Mouse (Mus musculus) lung, embryonic 14.5 days (tissue): ENCODE measurements around the gene Nlgn2. TPM values are rescaled to one million over a fixed set of nuclear protein-coding genes. Genes with fewer than 3 reads are reported as not detected.
A peak's percentile ranks its signal among the peaks of the same experiment; 100 is the strongest.

Experiments
- ATAC-seq: fragments of 200-750 bp; cut with Nextera tagmentation; 2 replicates; pipeline ENCODE4 v1.8.0; 2017; ENCODE audit warnings: mild to moderate bottlenecking, moderate TSS enrichment, moderate library complexity; ENCODE audit not compliant: insufficient read depth
- DNase-seq: peaks from one replicate; pipeline ENCODE4 v3.0.0-alpha.2; 2015
- H3K27ac ChIP-seq: fragments of 300-500 bp; sonication (generic); 2 replicates; pipeline ENCODE4 v1.5.1; 2014; ENCODE audit warnings: low read depth, mild to moderate bottlenecking, moderate library complexity
- H3K27me3 ChIP-seq: fragments of 300-500 bp; sonication (generic); 2 replicates; pipeline ENCODE4 v1.6.1; 2014; ENCODE audit warnings: low read length, control low read depth; ENCODE audit not compliant: insufficient read depth
- H3K36me3 ChIP-seq: fragments of 300-500 bp; sonication (generic); 2 replicates; pipeline ENCODE4 v1.6.1; 2014; ENCODE audit warnings: control low read depth; ENCODE audit not compliant: insufficient read depth
- H3K4me1 ChIP-seq: fragments of 300-500 bp; sonication (generic); 2 replicates; pipeline ENCODE4 v1.6.1; 2014; ENCODE audit warnings: antibody characterized with exemption, control low read depth; ENCODE audit not compliant: insufficient read depth
- H3K4me2 ChIP-seq: fragments of 300-500 bp; sonication (generic); 2 replicates; pipeline ENCODE4 v1.6.1; 2014; ENCODE audit warnings: mild to moderate bottlenecking
- H3K4me3 ChIP-seq: fragments of 300-500 bp; sonication (generic); 2 replicates; pipeline ENCODE4 v1.5.1; 2014; ENCODE audit warnings: low read depth, low read length
- H3K9ac ChIP-seq: fragments of 300-500 bp; sonication (generic); 2 replicates; pipeline ENCODE4 v1.6.1; 2014
- H3K9me3 ChIP-seq: fragments of 300-500 bp; sonication (generic); 2 replicates; pipeline ENCODE4 v1.6.1; 2016; ENCODE audit warnings: low read depth, low read length, control low read depth
- CTCF ChIP-seq: IDR thresholded peaks from 2 replicates; pipeline ENCODE4 v1.5.1; 2016; ENCODE audit warnings: antibody characterized with exemption, low read depth
- WGBS: fragments of 180-500 bp; shearing (Covaris S2); extraction: QIAGEN DNeasy Blood & Tissue Kit; methylation state at CpG from one replicate; pipeline ENCODE4 v1.1.7; 2014; 5-methylcytosine and 5-hydroxymethylcytosine counted together
- polyA plus RNA-seq: library from polyadenylated mRNA; unstranded; fragments of >200 nt; fragmentation: Nextera tagmentation; extraction: Ambion mirVana; gene quantifications from 2 replicates; pipeline ENCODE4 v1.2.1, GENCODE M21; 2014

Gene Nlgn2
- polyA plus RNA-seq, 1 experiment from 2014 or later, result 7.8 TPM

GRCm38 (mm10) chr11:69881787-69882670 lies 44.4 kb upstream of the Nlgn2 start:
- Histone ChIP-seq H3K36me3 (no peaks in the 10 kb centered on the region), H3K27ac (peak overlapping the region; percentile 92), H3K9me3 (no peaks in the 10 kb centered on the region), H3K27me3 (no peaks in the 10 kb centered on the region), H3K4me2 (peak overlapping the region; percentile 84), H3K4me3 (peak overlapping the region; percentile 51), H3K9ac (peak overlapping the region; percentile 41), H3K4me1 (peaks cover 19% of the 10 kb centered on the region)
- 54% methylated on average over 21 of the region's 21 CpGs for WGBS
- DNase-seq (peak; percentile 46), ATAC-seq (peak; percentile 3; the same call in 1 of the 2 replicates)
- no peak for TF ChIP-seq CTCF

- Histone ChIP-seq H3K9me3 (no peaks in the 10 kb centered on the region), H3K27me3 (no peaks in the 10 kb centered on the region), H3K4me2 (peak within 1 kb of the TSS; percentile 84), H3K9ac (peak within 1 kb of the TSS; percentile 41), H3K4me3 (peak within 1 kb of the TSS; percentile 51), H3K36me3 (no peaks in the 10 kb centered on the region), H3K27ac (peak within 1 kb of the TSS; percentile 92), H3K4me1 (peaks cover 25% of the 10 kb centered on the region)
- peak; percentile 37 for TF ChIP-seq CTCF
- WGBS, result under 1% methylated on average over 46 of the region's 46 CpGs
- ATAC-seq, result peak; percentile 90
- DNase-seq, result peak; percentile 93
These were observed 43.4 kb upstream of the Nlgn2 start, which contains the start of gene Kctd11 for GRCm38 (mm10) chr11:69880853-69881603. Gene Kctd11, minus strand, starts transcription at chr11:69881406.

GRCm38 (mm10) chr11:69880506-69880852 lies 42.9 kb upstream of the Nlgn2 start:
- TF ChIP-seq CTCF, result peak; percentile 84
- Histone ChIP-seq H3K4me2 (peak overlapping the region; percentile 84), H3K27me3 (no peaks in the 10 kb centered on the region), H3K9ac (peak overlapping the region; percentile 41), H3K4me1 (peaks cover 25% of the 10 kb centered on the region), H3K27ac (peak overlapping the region; percentile 92), H3K9me3 (no peaks in the 10 kb centered on the region), H3K4me3 (peak overlapping the region; percentile 51), H3K36me3 (no peaks in the 10 kb centered on the region)
- WGBS, result under 1% methylated on average over 18 of the region's 18 CpGs
- peak; percentile 47 for ATAC-seq
- DNase-seq, result peak; percentile 89

- Histone ChIP-seq H3K9me3 (no peaks in the 10 kb centered on the region), H3K9ac (peak overlapping the region; percentile 41), H3K4me3 (peak overlapping the region; percentile 51), H3K27me3 (no peaks in the 10 kb centered on the region), H3K36me3 (no peaks in the 10 kb centered on the region), H3K27ac (no peak overlapping the region), H3K4me1 (peaks cover 25% of the 10 kb centered on the region), H3K4me2 (peak overlapping the region; percentile 84)
- WGBS, result 47% methylated on average over 15 of the region's 15 CpGs
- DNase-seq (no peak), ATAC-seq (no peak)
- TF ChIP-seq CTCF, result no peak
These were observed 42.1 kb upstream of the Nlgn2 start for GRCm38 (mm10) chr11:69879711-69880110.

GRCm38 (mm10) chr11:69878952-69879351 lies 41.4 kb upstream of the Nlgn2 start:
- peaks cover 25% of the 10 kb centered on the region for H3K4me1 ChIP-seq
- no peaks in the 10 kb centered on the region for H3K27me3 ChIP-seq
- no peak for DNase-seq
- peak overlapping the region; percentile 38 for H3K9ac ChIP-seq
- TF ChIP-seq CTCF, result no peak
- H3K9me3 ChIP-seq, result no peaks in the 10 kb centered on the region
- no peaks in the 10 kb centered on the region for H3K36me3 ChIP-seq
- WGBS, result 80% methylated on average over 6 of the region's 6 CpGs
- H3K4me2 ChIP-seq, result peak overlapping the region; percentile 84
- H3K27ac ChIP-seq, result no peak overlapping the region
- peak overlapping the region; percentile 51 for H3K4me3 ChIP-seq
- ATAC-seq, result no peak

- WGBS, result 76% methylated on average over 3 of the region's 3 CpGs
- H3K27ac ChIP-seq, result no peak overlapping the region
- TF ChIP-seq CTCF, result no peak
- H3K36me3 ChIP-seq, result no peaks in the 10 kb centered on the region
- H3K4me2 ChIP-seq, result peak overlapping the region; percentile 84; the same call in 1 of the 2 replicates
- DNase-seq (no peak), ATAC-seq (no peak)
- no peaks in the 10 kb centered on the region for H3K9me3 ChIP-seq
- no peaks in the 10 kb centered on the region for H3K27me3 ChIP-seq
- peak overlapping the region; percentile 38; the same call in 1 of the 2 replicates for H3K9ac ChIP-seq
- H3K4me3 ChIP-seq, result no peak overlapping the region; the same call in 1 of the 2 replicates
- H3K4me1 ChIP-seq, result peaks cover 25% of the 10 kb centered on the region
These were observed 40.8 kb upstream of the Nlgn2 start for GRCm38 (mm10) chr11:69878399-69878798.
